Mouse (Mus musculus) ZHBTc4 (cell line): ENCODE results near the gene Chtop.

Experiments used
- DNase-seq: peaks from one replicate; pipeline ENCODE4 v3.0.0-alpha.2; 2011; ENCODE audit warnings: low read depth, low spot score

Gene Chtop

DNA sequence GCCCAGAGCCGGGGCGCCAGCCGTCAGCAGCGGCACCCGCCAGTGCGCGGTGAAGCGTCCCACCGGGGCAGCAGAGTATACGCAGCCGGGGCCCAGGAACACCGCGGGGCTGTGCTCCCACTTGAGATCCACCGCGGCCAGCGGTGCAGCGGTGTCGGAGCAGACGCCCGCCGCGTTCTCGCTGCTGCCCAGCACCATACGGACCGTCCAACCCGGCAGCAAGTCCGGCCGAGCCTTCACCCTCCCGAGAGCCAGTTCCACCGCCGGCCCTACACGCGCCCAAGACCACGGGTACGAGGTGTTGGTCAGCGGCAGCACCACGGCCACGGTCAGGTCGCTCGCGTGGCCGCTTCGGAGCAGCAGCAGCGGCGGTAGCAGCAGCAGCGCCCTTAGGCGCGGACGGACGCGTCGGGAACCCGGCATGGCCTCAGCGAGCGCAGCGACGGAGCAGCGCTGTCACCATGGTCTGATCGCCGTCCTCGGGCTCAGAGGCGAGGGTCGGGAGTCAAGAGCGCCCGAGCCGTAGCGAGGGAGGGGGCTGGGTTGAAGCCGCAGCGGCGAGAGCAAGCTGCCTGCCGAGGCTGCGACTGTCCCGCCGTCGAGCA lies 44.1 kb downstream of the Chtop start:
- DNase-seq = peak; percentile 73

DNA sequence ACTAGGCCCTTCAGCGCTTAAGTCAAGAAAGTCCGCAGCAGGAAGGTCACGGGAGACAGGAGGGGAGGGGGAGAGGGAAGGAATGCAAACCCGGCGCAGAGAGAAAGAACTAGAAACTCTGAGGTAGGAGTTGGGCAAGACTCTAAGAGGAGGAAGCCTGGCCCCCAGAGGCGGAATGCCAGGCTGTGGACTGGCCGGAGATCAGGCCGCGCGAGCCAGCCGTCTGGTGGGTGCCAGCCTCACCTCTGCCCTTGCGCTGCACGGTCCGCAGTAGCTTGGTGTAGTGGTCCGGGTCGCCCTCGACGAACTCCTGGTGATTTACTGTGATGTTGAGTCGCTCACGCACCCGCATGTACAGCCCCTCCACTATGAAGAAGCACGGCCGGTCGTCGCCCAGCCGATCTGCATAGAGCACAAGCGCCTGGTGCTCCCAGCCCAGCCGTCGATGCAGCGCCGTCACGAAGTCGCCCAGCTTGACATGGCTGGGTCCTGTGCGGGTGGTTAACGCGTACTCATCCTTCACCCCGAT lies 44.7 kb downstream of the Chtop start:
- peak; percentile 68 for DNase-seq

DNA sequence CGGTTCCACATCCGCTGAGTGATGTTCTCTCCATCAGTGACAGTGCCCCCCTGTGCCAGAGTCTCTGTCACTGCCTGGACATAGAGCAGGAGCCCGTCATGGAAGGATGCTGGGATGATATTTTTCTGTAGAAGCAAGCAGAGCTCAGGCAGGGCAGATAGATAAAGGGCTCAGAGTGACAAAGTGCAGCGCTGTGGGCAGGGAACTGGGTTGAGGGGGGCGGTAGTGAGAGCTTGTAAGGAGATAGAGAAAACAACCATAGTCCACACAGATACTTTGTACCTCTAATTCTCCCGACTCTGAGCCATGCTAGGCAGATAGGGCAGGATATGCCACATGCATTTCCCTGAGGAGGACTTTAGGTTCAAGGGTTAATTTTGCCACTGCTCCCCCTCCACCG lies 46.7 kb downstream of the Chtop start:
- no peak for DNase-seq

- DNase-seq = no peak
Observed at GRCm38 (mm10) chr3:90461935-90462334, 47.4 kb downstream of the Chtop start.

GRCm38 (mm10) chr3:90460315-90460714 lies 49.0 kb downstream of the Chtop start:
- DNase-seq = no peak

GRCm38 (mm10) chr3:90459727-90460126 lies 49.6 kb downstream of the Chtop start:
- DNase-seq = no peak

DNA sequence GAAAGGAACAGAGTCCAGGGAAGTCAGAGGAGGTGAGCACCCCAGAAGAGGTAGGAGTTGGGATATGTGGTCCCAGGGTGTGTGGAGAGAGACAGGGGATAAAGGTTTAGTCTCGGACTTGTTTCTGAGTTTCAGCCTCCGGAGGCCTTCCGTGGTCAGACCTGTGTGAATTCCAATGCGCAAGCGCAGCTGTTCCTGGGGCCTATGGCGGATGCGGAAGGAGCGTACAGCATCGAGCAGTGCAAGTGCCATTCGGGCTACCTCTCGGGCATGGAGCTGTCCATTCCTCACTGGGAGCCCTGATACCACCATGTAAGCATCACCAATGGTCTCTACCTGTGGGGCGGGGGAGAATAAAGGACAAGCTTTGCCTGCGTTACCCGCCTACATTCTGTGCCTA lies 54.4 kb downstream of the Chtop start:
- peak; percentile 82 for DNase-seq

DNA sequence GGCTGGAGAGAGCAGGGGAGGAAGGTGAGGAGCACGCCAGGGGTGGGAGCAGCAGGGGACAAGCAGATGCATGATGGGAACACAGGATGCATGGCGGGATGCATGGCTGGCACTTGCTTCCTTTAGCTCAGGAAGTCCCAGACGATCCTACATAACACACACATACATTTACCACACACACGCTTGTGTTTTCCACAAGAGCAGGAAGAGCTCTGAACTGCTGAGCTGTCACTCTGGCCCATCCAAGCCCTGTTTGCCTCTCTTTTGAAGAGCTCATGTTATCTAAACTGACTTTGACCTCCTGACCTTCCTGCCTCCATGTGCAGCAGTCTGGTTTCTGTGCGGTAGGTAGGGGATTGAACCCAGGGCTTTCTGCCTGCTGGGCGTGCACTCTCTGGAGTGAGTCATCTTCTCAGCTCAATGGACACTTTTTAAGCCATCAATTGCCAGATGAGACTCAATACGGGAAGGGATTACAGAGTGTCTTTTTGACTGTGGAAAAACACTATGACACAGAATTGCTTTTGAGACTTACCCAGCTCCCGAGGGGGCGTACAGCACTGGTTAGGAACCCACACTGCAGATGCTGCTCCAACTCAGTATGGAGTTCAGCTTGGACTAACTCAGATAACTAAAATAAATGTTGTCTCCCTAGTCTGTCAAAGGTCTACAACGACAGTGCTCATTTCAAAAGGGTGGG lies 57.8 kb downstream of the Chtop start:
- peak; percentile 70 for DNase-seq

DNA sequence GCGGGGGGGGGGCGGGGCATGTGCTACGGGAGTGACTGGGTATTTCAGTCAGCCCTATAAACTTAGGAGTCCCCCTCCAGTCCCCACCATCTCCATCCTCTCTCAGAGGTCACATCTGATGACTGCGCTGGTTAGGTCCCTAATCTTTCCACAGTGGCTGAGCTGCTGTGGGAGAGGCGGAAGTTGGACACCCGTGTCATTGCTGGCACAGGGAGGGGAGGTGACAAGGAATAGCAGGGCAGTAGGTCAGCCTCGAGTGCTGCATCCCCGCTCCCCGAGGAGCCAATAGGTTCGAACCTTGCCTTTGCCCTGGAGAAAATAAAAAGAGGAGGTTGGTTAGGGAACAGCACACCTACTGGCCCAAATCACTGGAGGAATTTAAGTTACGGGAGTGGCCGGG lies 58.4 kb downstream of the Chtop start:
- peak; percentile 42 for DNase-seq
